Mouse (Mus musculus) heart, postnatal 0 days (tissue): Measurements from ENCODE around the gene Cdkl3. TPM values are rescaled to one million over a fixed set of nuclear protein-coding genes. Genes with fewer than 3 reads are reported as not detected.

Experiments used
- ATAC-seq: fragments of 200-750 bp; cut with Nextera tagmentation; 2 replicates; pipeline ENCODE4 v1.8.0; 2017; ENCODE audit warnings: low read depth, moderate number of reproducible peaks, moderate library complexity; ENCODE audit not compliant: insufficient read depth
- DNase-seq: peaks from one replicate; pipeline ENCODE4 v3.0.0-alpha.2; 2016; ENCODE audit warnings: low spot score
- H3K27ac ChIP-seq: fragments of 300-500 bp; sonication (generic); 2 replicates; pipeline ENCODE4 v1.5.1; 2014; ENCODE audit warnings: low read depth, mild to moderate bottlenecking
- H3K27me3 ChIP-seq: fragments of 300-500 bp; sonication (generic); 2 replicates; pipeline ENCODE4 v1.6.1; 2014; ENCODE audit warnings: low read length, mixed read lengths; ENCODE audit not compliant: control insufficient read depth, insufficient read depth
- H3K36me3 ChIP-seq: fragments of 300-500 bp; sonication (generic); replicated peaks from 2 replicates; pipeline ENCODE4 v1.6.1; 2014; ENCODE audit warnings: low read length, mixed read lengths; ENCODE audit not compliant: control insufficient read depth, insufficient read depth
- H3K4me1 ChIP-seq: fragments of 300-500 bp; sonication (generic); 2 replicates; pipeline ENCODE4 v1.6.1; 2014; ENCODE audit warnings: antibody characterized with exemption; ENCODE audit not compliant: control insufficient read depth, insufficient read depth
- H3K4me2 ChIP-seq: fragments of 300-500 bp; sonication (generic); 2 replicates; pipeline ENCODE4 v1.6.1; 2014; ENCODE audit warnings: low read depth, mild to moderate bottlenecking, low read length, moderate library complexity
- H3K4me3 ChIP-seq: fragments of 300-500 bp; sonication (generic); 2 replicates; pipeline ENCODE4 v1.5.1; 2014; ENCODE audit warnings: low read depth, low read length
- H3K9ac ChIP-seq: fragments of 300-500 bp; sonication (generic); replicated peaks from 2 replicates; pipeline ENCODE4 v1.6.1; 2014; ENCODE audit warnings: low read depth, low read length, mixed read lengths
- H3K9me3 ChIP-seq: fragments of 300-500 bp; sonication (generic); replicated peaks from 2 replicates; pipeline ENCODE4 v1.6.1; 2016; ENCODE audit warnings: low read length; ENCODE audit not compliant: control insufficient read depth
- CTCF ChIP-seq: IDR thresholded peaks from 2 replicates; pipeline ENCODE4 v1.5.1; 2016; ENCODE audit warnings: antibody characterized with exemption, control low read depth, low read depth
- EP300 ChIP-seq: IDR thresholded peaks from 2 replicates; pipeline ENCODE4 v1.6.1; 2016; ENCODE audit warnings: antibody characterized with exemption, low read depth
- WGBS: fragments of 180-500 bp; shearing (Covaris S2); extraction: QIAGEN DNeasy Blood & Tissue Kit; methylation state at CpG from one replicate; pipeline ENCODE4 v1.1.7; 2014; 5-methylcytosine and 5-hydroxymethylcytosine counted together
- polyA plus RNA-seq: library from polyadenylated mRNA; unstranded; fragments of >200 nt; fragmentation: Nextera tagmentation; extraction: Ambion mirVana; gene quantifications from 2 replicates; pipeline ENCODE4 v1.2.1, GENCODE M21; 2015
- total RNA-seq: library from RNA; depleted of rRNA; stranded (reverse); fragments of >200 nt; gene quantifications from 2 replicates; pipeline ENCODE4 v1.2.3, GENCODE M21; 2014; ENCODE audit warnings: low replicate concordance

The Cdkl3 gene
- total and polyA plus RNA-seq, 2 experiments from 2014 or later = 2.3 to 13.1 TPM

DNA sequence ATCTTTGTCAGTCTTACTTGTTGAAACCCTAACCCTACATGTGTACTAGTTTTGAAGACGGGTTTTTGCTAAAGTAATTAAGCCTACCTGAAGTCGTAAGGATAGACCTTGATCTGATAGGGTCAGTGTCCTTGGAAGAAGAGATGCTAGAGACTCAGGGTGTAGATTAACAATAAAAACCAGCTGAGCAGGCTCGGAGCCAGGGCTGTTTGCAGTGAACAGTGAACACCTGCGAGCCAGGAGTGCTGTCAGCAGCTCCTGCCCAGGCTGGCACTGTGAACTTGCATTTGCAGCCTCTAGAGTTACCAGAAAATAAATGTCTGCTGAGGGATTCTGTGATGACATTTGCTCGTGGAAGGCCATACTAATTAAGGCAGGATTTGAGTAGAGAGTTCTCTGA is 55.0 kb downstream of the Cdkl3 start:
- H3K4me1 ChIP-seq = peaks cover 2% of the 10 kb centered on the region; the same call in 1 of the 2 replicates
- no peak overlapping the region for H3K9ac ChIP-seq
- no peak for DNase-seq
- no peaks in the 10 kb centered on the region for H3K36me3 ChIP-seq
- 54% methylated on average over 5 of the region's 5 CpGs for WGBS
- no peak overlapping the region for H3K27ac ChIP-seq
- TF ChIP-seq EP300 = no peak
- TF ChIP-seq CTCF = no peak
- H3K27me3 ChIP-seq = no peaks in the 10 kb centered on the region
- no peak overlapping the region for H3K4me3 ChIP-seq
- no peak overlapping the region for H3K4me2 ChIP-seq
- no peak for ATAC-seq
- no peaks in the 10 kb centered on the region for H3K9me3 ChIP-seq

DNA sequence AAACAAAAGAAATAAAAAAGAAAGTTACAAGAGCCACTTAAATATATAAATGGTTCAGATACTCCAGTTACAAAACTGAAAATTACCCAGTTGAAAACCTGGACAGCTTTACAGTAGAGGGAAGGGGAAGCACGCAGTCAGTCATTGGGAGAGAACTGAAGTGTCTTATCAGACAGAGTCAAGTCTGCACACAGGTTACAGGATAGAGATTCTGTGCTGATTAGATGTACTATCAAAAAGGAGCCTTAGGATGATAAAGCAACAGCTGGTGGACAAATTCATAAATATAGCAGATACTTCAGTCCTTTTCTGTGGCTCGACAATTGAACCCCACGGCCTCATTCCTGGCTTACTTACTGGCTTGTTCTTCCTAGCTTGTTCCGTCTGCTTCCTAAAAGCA is 56.3 kb downstream of the Cdkl3 start:
- ATAC-seq = no peak
- DNase-seq = no peak
- H3K4me2 ChIP-seq = no peak overlapping the region
- no peak overlapping the region for H3K27ac ChIP-seq
- H3K36me3 ChIP-seq = no peaks in the 10 kb centered on the region
- no peaks in the 10 kb centered on the region; the same call in 1 of the 2 replicates for H3K4me1 ChIP-seq
- H3K27me3 ChIP-seq = no peaks in the 10 kb centered on the region
- no peak for TF ChIP-seq EP300
- TF ChIP-seq CTCF = no peak
- H3K4me3 ChIP-seq = no peak overlapping the region
- WGBS = 90% methylated on average over 4 of the region's 4 CpGs
- H3K9me3 ChIP-seq = no peaks in the 10 kb centered on the region
- no peak overlapping the region for H3K9ac ChIP-seq

DNA sequence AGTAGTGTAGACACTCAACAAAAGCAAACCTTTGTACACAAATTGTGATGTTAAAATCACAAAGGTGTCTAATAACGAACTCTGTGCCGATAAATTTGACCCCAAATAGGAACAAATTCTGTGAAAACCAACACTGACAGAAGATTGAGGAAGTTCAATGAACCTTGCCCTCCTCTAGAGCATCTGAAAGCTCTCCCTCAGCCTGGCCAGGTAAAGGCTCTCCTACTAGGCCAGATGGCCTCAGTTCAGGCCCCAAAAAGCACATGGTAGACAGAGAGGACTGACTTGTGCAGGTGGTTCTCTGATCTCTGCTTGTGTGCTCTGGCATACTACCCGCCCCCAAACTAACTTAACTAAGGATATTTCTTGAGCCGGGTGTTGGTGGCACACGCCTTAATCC is 58.4 kb downstream of the Cdkl3 start:
- Histone ChIP-seq H3K4me1 (no peaks in the 10 kb centered on the region), H3K36me3 (no peaks in the 10 kb centered on the region), H3K4me2 (no peak overlapping the region), H3K4me3 (no peak overlapping the region), H3K27ac (no peak overlapping the region), H3K9ac (no peak overlapping the region), H3K27me3 (no peaks in the 10 kb centered on the region), H3K9me3 (no peaks in the 10 kb centered on the region)
- WGBS = 93% methylated on average over 5 of the region's 5 CpGs
- no peak for TF ChIP-seq EP300
- no peak for DNase-seq
- ATAC-seq = no peak

DNA sequence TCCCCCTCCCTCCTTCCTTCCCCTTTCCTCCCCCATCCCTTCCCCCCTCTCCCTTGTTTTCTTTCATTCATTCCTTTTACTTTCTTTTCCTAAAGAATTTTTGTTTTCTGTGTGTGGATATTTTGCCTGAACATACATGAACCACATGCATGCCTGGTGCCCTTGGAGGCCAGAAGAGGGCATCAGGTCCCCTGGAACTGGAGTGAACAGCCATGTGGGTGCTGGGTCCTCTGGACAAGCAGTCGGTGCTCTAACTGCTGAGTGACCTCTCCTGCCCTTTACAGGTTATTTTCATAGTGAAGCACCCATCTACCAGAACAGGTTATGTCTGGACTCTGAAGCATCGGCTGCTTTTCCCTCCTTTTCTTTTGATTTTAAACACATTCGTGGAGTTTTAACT is 60.4 kb downstream of the Cdkl3 start:
- H3K27ac ChIP-seq = no peak overlapping the region; the same call in 1 of the 2 replicates
- no peaks in the 10 kb centered on the region for H3K36me3 ChIP-seq
- TF ChIP-seq EP300 = no peak
- TF ChIP-seq CTCF = peak; percentile 50
- no peaks in the 10 kb centered on the region for H3K4me1 ChIP-seq
- H3K9me3 ChIP-seq = no peaks in the 10 kb centered on the region
- peak; percentile 35 for DNase-seq
- H3K27me3 ChIP-seq = no peaks in the 10 kb centered on the region
- ATAC-seq = peak; percentile 75; the same call in 1 of the 2 replicates
- no peak overlapping the region for H3K4me3 ChIP-seq
- H3K4me2 ChIP-seq = no peak overlapping the region
- WGBS = 43% methylated on average over 3 of the region's 3 CpGs
- H3K9ac ChIP-seq = no peak overlapping the region

DNA sequence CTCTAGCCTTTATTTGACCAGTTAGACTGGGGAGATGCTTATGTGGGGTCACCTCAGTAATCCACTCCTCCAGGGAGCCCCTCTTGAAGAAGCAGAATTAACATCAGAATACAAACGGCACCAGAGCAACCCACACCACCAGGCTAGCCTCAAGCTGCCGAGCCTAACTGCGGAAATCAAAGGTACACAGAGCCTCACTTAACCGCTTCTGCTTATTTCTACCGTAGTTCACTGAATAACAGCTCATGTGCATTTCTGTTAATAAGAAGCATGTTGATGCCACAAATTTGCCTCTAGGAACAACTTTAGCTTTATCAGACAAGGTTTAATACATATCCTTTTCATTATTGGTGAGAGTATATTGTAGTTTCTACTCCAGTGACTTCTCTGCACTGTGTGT is 61.8 kb downstream of the Cdkl3 start:
- no peak for ATAC-seq
- DNase-seq = no peak
- Histone ChIP-seq H3K4me1 (no peaks in the 10 kb centered on the region), H3K36me3 (no peaks in the 10 kb centered on the region), H3K9me3 (no peaks in the 10 kb centered on the region), H3K4me2 (peak overlapping the region; percentile 8; the same call in 1 of the 2 replicates), H3K27ac (no peak overlapping the region), H3K27me3 (no peaks in the 10 kb centered on the region), H3K9ac (no peak overlapping the region), H3K4me3 (no peak overlapping the region)
- 18% methylated on average over 5 of the region's 5 CpGs for WGBS
- no peak for TF ChIP-seq EP300

DNA sequence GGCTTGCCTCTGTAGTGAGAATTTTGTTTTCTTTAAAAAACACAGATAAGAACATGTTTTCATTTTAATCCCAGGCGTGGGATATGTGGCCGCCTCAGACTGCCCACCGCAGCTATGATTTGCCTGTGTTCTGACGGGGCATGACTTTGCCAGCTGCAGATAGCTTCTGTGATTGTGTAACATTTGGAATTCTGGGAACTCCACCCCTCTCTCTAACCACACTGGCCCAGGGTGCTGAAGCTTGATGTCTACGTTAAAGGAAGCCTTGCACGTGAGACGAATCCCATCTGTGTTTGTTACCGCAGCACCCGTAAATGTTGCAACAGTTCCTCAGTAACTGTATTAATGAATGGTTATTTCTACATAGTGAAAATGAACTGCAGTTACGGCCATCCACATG is 67.7 kb downstream of the Cdkl3 start:
- 61% methylated on average over 10 of the region's 10 CpGs for WGBS
- TF ChIP-seq EP300 (no peak), CTCF (no peak)
- Histone ChIP-seq H3K9ac (0 out of 2 replicates have a peak overlapping the region, but pooled peaks have one; percentile 4), H3K36me3 (no peaks in the 10 kb centered on the region), H3K4me1 (no peaks in the 10 kb centered on the region), H3K9me3 (no peaks in the 10 kb centered on the region), H3K27me3 (no peaks in the 10 kb centered on the region), H3K27ac (no peak overlapping the region), H3K4me3 (no peak overlapping the region), H3K4me2 (no peak overlapping the region)
- ATAC-seq (no peak), DNase-seq (no peak)
